Mouse (Mus musculus): Measurements from ENCODE around the gene Col23a1. TPM values are rescaled to one million over a fixed set of nuclear protein-coding genes. Genes with fewer than 3 reads are reported as not detected.

The Col23a1 gene
- 5.2 and 7.9 TPM in 2 replicates for polyA plus RNA-seq (2014; fragmentation: Nextera tagmentation; extraction: Ambion mirVana)

GRCm38 (mm10) chr11:51289564-51290041 lies at the start of gene Col23a1:
TSS of gene Col23a1 (plus strand) at chr11:51289920.
- Histone ChIP-seq H3K27me3 (ENCODE audit: control insufficient read depth, insufficient read depth, low read length) (peaks cover 8% of the 10 kb centered on the region), H3K9ac (replicated peaks; ENCODE audit: low read depth, low read length) (peak within 1 kb of the TSS; percentile 47), H3K9me3 (ENCODE audit: control insufficient read depth, low read length) (no peaks in the 10 kb centered on the region), H3K36me3 (ENCODE audit: control insufficient read depth, insufficient read depth, low read length) (no peaks in the 10 kb centered on the region), H3K4me3 (ENCODE audit: low read depth, low read length) (peak within 1 kb of the TSS; percentile 53), H3K4me2 (ENCODE audit: low read depth, low read length) (peak within 1 kb of the TSS; percentile 94), H3K27ac (ENCODE audit: low read depth, low read length) (no peak within 1 kb of the TSS), H3K4me1 (ENCODE audit: control insufficient read depth, insufficient read depth, low read length) (peaks cover 3% of the 10 kb centered on the region; the same call in 1 of the 2 replicates)
- ATAC-seq (ENCODE audit: low read depth): peak; percentile 77
- 0% methylated on average over 38 of the region's 38 CpGs for WGBS

- Histone ChIP-seq H3K4me3 (ENCODE audit: low read depth, low read length) (no peak overlapping the region), H3K9ac (replicated peaks; ENCODE audit: low read depth, low read length) (no peak overlapping the region), H3K36me3 (ENCODE audit: control insufficient read depth, insufficient read depth, low read length) (no peaks in the 10 kb centered on the region), H3K4me2 (ENCODE audit: low read depth, low read length) (no peak overlapping the region), H3K27me3 (ENCODE audit: control insufficient read depth, insufficient read depth, low read length) (no peaks in the 10 kb centered on the region), H3K27ac (ENCODE audit: low read depth, low read length) (no peak overlapping the region), H3K4me1 (ENCODE audit: control insufficient read depth, insufficient read depth, low read length) (no peaks in the 10 kb centered on the region), H3K9me3 (ENCODE audit: control insufficient read depth, low read length) (no peaks in the 10 kb centered on the region)
- 94% methylated on average over 2 of the region's 2 CpGs for WGBS
- ATAC-seq (ENCODE audit: low read depth): no peak
These were observed 46.8 kb upstream of the Col23a1 start for GRCm38 (mm10) chr11:51242897-51243296.

- 87% methylated on average over 4 of the region's 4 CpGs for WGBS
- Histone ChIP-seq H3K36me3 (ENCODE audit: control insufficient read depth, insufficient read depth, low read length) (no peaks in the 10 kb centered on the region), H3K27me3 (ENCODE audit: control insufficient read depth, insufficient read depth, low read length) (no peaks in the 10 kb centered on the region), H3K4me2 (ENCODE audit: low read depth, low read length) (no peak overlapping the region), H3K9ac (replicated peaks; ENCODE audit: low read depth, low read length) (no peak overlapping the region), H3K9me3 (ENCODE audit: control insufficient read depth, low read length) (no peaks in the 10 kb centered on the region), H3K4me3 (ENCODE audit: low read depth, low read length) (no peak overlapping the region), H3K27ac (ENCODE audit: low read depth, low read length) (no peak overlapping the region), H3K4me1 (ENCODE audit: control insufficient read depth, insufficient read depth, low read length) (no peaks in the 10 kb centered on the region)
- ATAC-seq (ENCODE audit: low read depth): no peak
These were observed 32.7 kb upstream of the Col23a1 start for GRCm38 (mm10) chr11:51257006-51257405.

- peak within 1 kb of the TSS; percentile 69 for H3K9ac ChIP-seq (replicated peaks; ENCODE audit: low read depth, low read length)
- H3K9me3 ChIP-seq (ENCODE audit: control insufficient read depth, low read length): no peaks in the 10 kb centered on the region
- H3K36me3 ChIP-seq (ENCODE audit: control insufficient read depth, insufficient read depth, low read length): no peaks in the 10 kb centered on the region
- peaks cover 22% of the 10 kb centered on the region for H3K4me1 ChIP-seq (ENCODE audit: control insufficient read depth, insufficient read depth, low read length)
- H3K27ac ChIP-seq (ENCODE audit: low read depth, low read length): peak within 1 kb of the TSS; percentile 81
- H3K4me3 ChIP-seq (ENCODE audit: low read depth, low read length): peak within 1 kb of the TSS; percentile 98
- no peaks in the 10 kb centered on the region for H3K27me3 ChIP-seq (ENCODE audit: control insufficient read depth, insufficient read depth, low read length)
- H3K4me2 ChIP-seq (ENCODE audit: low read depth, low read length): peak within 1 kb of the TSS; percentile 86
- no peak for ATAC-seq (ENCODE audit: low read depth)
- WGBS: 65% methylated on average over 3 of the region's 3 CpGs
These were observed 28.0 kb upstream of the Col23a1 start, which contains the start of gene Clk4 for GRCm38 (mm10) chr11:51261680-51262219. TSS of gene Clk4 (plus strand) at chr11:51261730.

- H3K4me1 ChIP-seq (ENCODE audit: control insufficient read depth, insufficient read depth, low read length): peaks cover 22% of the 10 kb centered on the region
- H3K4me3 ChIP-seq (ENCODE audit: low read depth, low read length): peak within 1 kb of the TSS; percentile 98
- H3K27me3 ChIP-seq (ENCODE audit: control insufficient read depth, insufficient read depth, low read length): no peaks in the 10 kb centered on the region
- no peaks in the 10 kb centered on the region for H3K9me3 ChIP-seq (ENCODE audit: control insufficient read depth, low read length)
- H3K36me3 ChIP-seq (ENCODE audit: control insufficient read depth, insufficient read depth, low read length): peaks cover 4% of the 10 kb centered on the region; the same call in 1 of the 2 replicates
- ATAC-seq (ENCODE audit: low read depth): peak; percentile 98
- H3K9ac ChIP-seq (replicated peaks; ENCODE audit: low read depth, low read length): peak within 1 kb of the TSS; percentile 95
- WGBS: 10% methylated on average over 57 of the region's 57 CpGs
- H3K4me2 ChIP-seq (ENCODE audit: low read depth, low read length): peak within 1 kb of the TSS; percentile 86
- H3K27ac ChIP-seq (ENCODE audit: low read depth, low read length): peak within 1 kb of the TSS; percentile 97
These were observed 27.1 kb upstream of the Col23a1 start, which contains the start of gene BC049762 for GRCm38 (mm10) chr11:51262342-51263285. TSS of gene BC049762 (minus strand) at chr11:51263046.

- Histone ChIP-seq H3K9ac (replicated peaks; ENCODE audit: low read depth, low read length) (peak overlapping the region; percentile 95), H3K4me2 (ENCODE audit: low read depth, low read length) (peak overlapping the region; percentile 73), H3K4me1 (ENCODE audit: control insufficient read depth, insufficient read depth, low read length) (peaks cover 22% of the 10 kb centered on the region), H3K27me3 (ENCODE audit: control insufficient read depth, insufficient read depth, low read length) (no peaks in the 10 kb centered on the region), H3K36me3 (ENCODE audit: control insufficient read depth, insufficient read depth, low read length) (peaks cover 4% of the 10 kb centered on the region; the same call in 1 of the 2 replicates), H3K27ac (ENCODE audit: low read depth, low read length) (peak overlapping the region; percentile 97), H3K9me3 (ENCODE audit: control insufficient read depth, low read length) (no peaks in the 10 kb centered on the region), H3K4me3 (ENCODE audit: low read depth, low read length) (peak overlapping the region; percentile 98)
- under 1% methylated on average over 50 of the region's 50 CpGs for WGBS
- peak; percentile 66 for ATAC-seq (ENCODE audit: low read depth)
These were observed 26.4 kb upstream of the Col23a1 start for GRCm38 (mm10) chr11:51263286-51263831.

- Histone ChIP-seq H3K27me3 (ENCODE audit: control insufficient read depth, insufficient read depth, low read length) (no peaks in the 10 kb centered on the region), H3K4me3 (ENCODE audit: low read depth, low read length) (peak overlapping the region; percentile 98), H3K36me3 (ENCODE audit: control insufficient read depth, insufficient read depth, low read length) (peaks cover 4% of the 10 kb centered on the region; the same call in 1 of the 2 replicates), H3K4me1 (ENCODE audit: control insufficient read depth, insufficient read depth, low read length) (peaks cover 22% of the 10 kb centered on the region), H3K9me3 (ENCODE audit: control insufficient read depth, low read length) (no peaks in the 10 kb centered on the region), H3K27ac (ENCODE audit: low read depth, low read length) (no peak overlapping the region), H3K9ac (replicated peaks; ENCODE audit: low read depth, low read length) (peak overlapping the region; percentile 16; the same call in 1 of the 2 replicates), H3K4me2 (ENCODE audit: low read depth, low read length) (peak overlapping the region; percentile 73)
- 24% methylated on average over 6 of the region's 6 CpGs for WGBS
- no peak for ATAC-seq (ENCODE audit: low read depth)
These were observed 25.4 kb upstream of the Col23a1 start for GRCm38 (mm10) chr11:51264352-51264751.

- Histone ChIP-seq H3K9ac (replicated peaks; ENCODE audit: low read depth, low read length) (no peak overlapping the region), H3K27ac (ENCODE audit: low read depth, low read length) (no peak overlapping the region), H3K9me3 (ENCODE audit: control insufficient read depth, low read length) (no peaks in the 10 kb centered on the region), H3K36me3 (ENCODE audit: control insufficient read depth, insufficient read depth, low read length) (peaks cover 4% of the 10 kb centered on the region; the same call in 1 of the 2 replicates), H3K27me3 (ENCODE audit: control insufficient read depth, insufficient read depth, low read length) (no peaks in the 10 kb centered on the region), H3K4me2 (ENCODE audit: low read depth, low read length) (peak overlapping the region; percentile 73), H3K4me3 (ENCODE audit: low read depth, low read length) (no peak overlapping the region; the same call in 1 of the 2 replicates), H3K4me1 (ENCODE audit: control insufficient read depth, insufficient read depth, low read length) (peaks cover 22% of the 10 kb centered on the region)
- WGBS: 55% methylated on average over 3 of the region's 3 CpGs
- no peak for ATAC-seq (ENCODE audit: low read depth)
These were observed 24.4 kb upstream of the Col23a1 start for GRCm38 (mm10) chr11:51265326-51265725.

Measured in neural tube, embryonic 14.5 days (tissue).